Mouse (Mus musculus) megakaryocyte-erythroid progenitor cell, adult 5-6 weeks (primary cell): ENCODE results near the gene 3110082J24Rik. TPM values are rescaled to one million over a fixed set of nuclear protein-coding genes. Genes with fewer than 3 reads are reported as not detected.
A peak's percentile ranks its signal among the peaks of the same experiment; 100 is the strongest.
"Not testable (repeated sequence)": the region's sequence is repeated elsewhere in the genome, so short reads cannot be mapped to it uniquely, and the experiment has no call there.

Experiments
- ATAC-seq: replicated peaks from 2 replicates; pipeline ENCODE4 v1.8.0; 2016; ENCODE audit warnings: mild to moderate bottlenecking, inconsistent platforms; ENCODE audit not compliant: severe bottlenecking, poor library complexity, low FRiP score, low TSS enrichment
- total RNA-seq, 2 experiments: library from RNA; stranded (forward) in 1 of 2; stranded (reverse) in 1 of 2; fragments of 200-1000, 215-1000 nt in 1 of 2; fragments of >200 nt in 1 of 2; fragmentation: Nextera tagmentation in 1 of 2; gene quantifications; 2 replicates each; pipeline ENCODE4 v1.2.3; 2014 to 2017

The 3110082J24Rik gene
- total RNA-seq, 2 experiments from 2014 or later, result not detected

- ATAC-seq, result no peak
Measured at GRCm38 (mm10) chr5:30094399-30094798, 11.5 kb downstream of the 3110082J24Rik start.

- ATAC-seq, result no peak
Measured at GRCm38 (mm10) chr5:30092701-30093100, 13.2 kb downstream of the 3110082J24Rik start.

DNA sequence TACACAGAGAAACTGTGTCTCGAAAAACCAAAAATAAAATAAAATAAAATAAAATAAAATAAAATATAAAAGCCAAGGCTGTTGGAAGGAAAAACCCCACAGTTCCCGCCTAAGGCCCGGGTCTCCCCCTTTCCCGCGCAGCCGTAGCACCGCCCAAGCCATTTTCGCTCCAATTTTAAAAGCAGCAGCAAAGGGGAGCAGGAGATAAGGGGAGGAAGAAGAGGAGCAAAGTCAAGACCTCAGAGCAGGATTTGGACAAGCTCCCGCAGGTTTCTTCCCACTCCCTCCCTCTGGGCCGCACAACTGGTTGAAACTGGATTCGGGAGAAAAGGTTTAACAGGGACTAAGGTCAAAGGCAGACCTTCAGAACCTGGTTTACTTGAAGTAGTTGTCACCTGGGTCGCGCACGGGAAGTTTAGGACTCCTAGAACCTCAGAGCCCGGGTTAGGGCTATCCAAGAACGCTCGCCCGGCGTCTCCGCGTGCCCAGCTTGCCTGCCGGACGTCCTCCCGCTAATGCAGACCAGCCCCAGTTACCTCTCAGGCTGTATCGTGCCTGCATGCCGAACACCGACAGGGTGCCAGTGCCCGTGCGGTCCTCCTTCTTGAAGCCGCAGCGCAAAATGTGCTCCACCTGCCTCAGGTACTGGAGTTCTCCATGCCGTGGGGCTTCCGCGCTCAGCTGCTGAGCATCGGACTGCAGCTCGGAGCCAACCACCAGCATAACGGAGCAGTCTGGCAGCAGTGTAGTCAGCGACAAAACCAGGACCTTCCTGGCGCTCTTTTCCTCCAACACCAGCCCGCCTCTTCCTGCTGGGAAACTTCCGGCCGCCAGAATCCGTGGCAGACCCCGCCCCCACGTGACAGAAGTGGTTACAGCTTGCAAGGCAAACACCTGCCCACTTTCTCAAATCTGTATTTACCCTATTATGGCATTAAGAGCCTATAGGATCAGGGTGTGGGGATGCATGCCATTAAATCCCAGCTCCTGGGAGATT lies 32.8 kb downstream of the 3110082J24Rik start, which contains the start of gene Tyms:
Gene Tyms, minus strand, starts transcription at position 793 of the 997 bp plus-strand sequence.
- peak; percentile 97 for ATAC-seq

- ATAC-seq, result no peak
Measured at GRCm38 (mm10) chr5:30072377-30072776, 33.5 kb downstream of the 3110082J24Rik start.

- ATAC-seq, result no peak
Measured at GRCm38 (mm10) chr5:30071677-30072076, 34.2 kb downstream of the 3110082J24Rik start.

- ATAC-seq, result no peak
Measured at GRCm38 (mm10) chr5:30067726-30068125, 38.2 kb downstream of the 3110082J24Rik start.

- not testable (repeated sequence) for ATAC-seq
Measured at GRCm38 (mm10) chr5:30059607-30060006, 46.3 kb downstream of the 3110082J24Rik start.

DNA sequence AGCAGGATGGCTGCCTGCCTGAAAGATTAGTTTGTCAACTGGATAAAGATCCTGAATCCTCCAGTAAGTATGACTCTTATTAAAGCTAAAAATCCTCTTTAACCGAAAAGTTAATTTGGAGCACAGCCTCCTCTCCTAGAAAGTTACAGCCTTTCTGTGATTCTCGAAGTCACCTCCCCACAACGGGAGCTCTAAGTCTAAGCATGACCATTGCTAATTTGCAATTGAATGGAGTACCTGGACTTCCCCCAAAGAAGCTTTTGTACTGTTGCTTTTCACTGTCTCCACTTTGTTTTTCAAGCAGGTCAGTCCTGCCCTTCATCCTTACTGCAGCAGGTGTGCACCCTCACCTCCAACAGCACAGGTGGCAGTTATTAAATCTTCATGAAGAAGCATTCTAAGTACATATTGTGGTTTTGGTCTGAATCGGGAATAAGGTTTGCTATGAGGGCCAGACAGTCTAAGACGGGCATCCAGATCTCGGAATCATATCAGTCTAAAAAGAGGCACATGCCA lies 47.6 kb downstream of the 3110082J24Rik start:
- no peak for ATAC-seq

Other genes with a start within 250 kb of the 3110082J24Rik start
- gene Il6, start 93.0 kb downstream of the 3110082J24Rik start, total RNA-seq (2014; fragmentation: Nextera tagmentation), result not detected in 2 replicates
- 1.2 and 2.0 TPM in 2 replicates for gene Il6, start 93.0 kb downstream of the 3110082J24Rik start, total RNA-seq (2017)
- gene Tyms, start 32.5 kb downstream of the 3110082J24Rik start, total RNA-seq (2014; fragmentation: Nextera tagmentation), result 86.1 and 88.4 TPM in 2 replicates
- gene Tyms, start 32.5 kb downstream of the 3110082J24Rik start, total RNA-seq (2017), result 124 and 172 TPM in 2 replicates
- gene Garem2, start 925 bp downstream of the 3110082J24Rik start, total RNA-seq (2014; fragmentation: Nextera tagmentation), result not detected in 2 replicates
- gene Garem2, start 925 bp downstream of the 3110082J24Rik start, total RNA-seq (2017), result 0.47 TPM in 1 of 2 replicates, not detected in the other
- 116 and 125 TPM in 2 replicates for gene Hadha, start 49.1 kb upstream of the 3110082J24Rik start, total RNA-seq (2014; fragmentation: Nextera tagmentation)
- 157 TPM in 2 replicates for gene Hadha, start 49.1 kb upstream of the 3110082J24Rik start, total RNA-seq (2017)
- gene Hadhb, start 49.2 kb upstream of the 3110082J24Rik start, total RNA-seq (2014; fragmentation: Nextera tagmentation), result 85.5 and 94.8 TPM in 2 replicates
- gene Hadhb, start 49.2 kb upstream of the 3110082J24Rik start, total RNA-seq (2017), result 65.4 and 79.4 TPM in 2 replicates
- gene Adgrf3, start 99.6 kb upstream of the 3110082J24Rik start, total RNA-seq (2014; fragmentation: Nextera tagmentation), result not detected in 2 replicates
- gene Adgrf3, start 99.6 kb upstream of the 3110082J24Rik start, total RNA-seq (2017), result 0.34 TPM in 1 of 2 replicates, not detected in the other
- 34.1 and 40.5 TPM in 2 replicates for gene Selenoi, start 126.5 kb upstream of the 3110082J24Rik start, total RNA-seq (2014; fragmentation: Nextera tagmentation)
- gene Selenoi, start 126.5 kb upstream of the 3110082J24Rik start, total RNA-seq (2017), result 90.2 and 120 TPM in 2 replicates
- gene Drc1, start 175.3 kb upstream of the 3110082J24Rik start, total RNA-seq (2014; fragmentation: Nextera tagmentation), result 0.79 TPM in 1 of 2 replicates, not detected in the other
- 0.28 TPM in 1 of 2 replicates, not detected in the other for gene Drc1, start 175.3 kb upstream of the 3110082J24Rik start, total RNA-seq (2017)